Mouse (Mus musculus): ENCODE data around the gene Clcnkb. TPM values are rescaled to one million over a fixed set of nuclear protein-coding genes. Genes with fewer than 3 reads are reported as not detected.
A peak's percentile ranks its signal among the peaks of the same experiment; 100 is the strongest.

Gene Clcnkb
- polyA plus RNA-seq, 1 experiment from 2014 or later: not detected

DNA sequence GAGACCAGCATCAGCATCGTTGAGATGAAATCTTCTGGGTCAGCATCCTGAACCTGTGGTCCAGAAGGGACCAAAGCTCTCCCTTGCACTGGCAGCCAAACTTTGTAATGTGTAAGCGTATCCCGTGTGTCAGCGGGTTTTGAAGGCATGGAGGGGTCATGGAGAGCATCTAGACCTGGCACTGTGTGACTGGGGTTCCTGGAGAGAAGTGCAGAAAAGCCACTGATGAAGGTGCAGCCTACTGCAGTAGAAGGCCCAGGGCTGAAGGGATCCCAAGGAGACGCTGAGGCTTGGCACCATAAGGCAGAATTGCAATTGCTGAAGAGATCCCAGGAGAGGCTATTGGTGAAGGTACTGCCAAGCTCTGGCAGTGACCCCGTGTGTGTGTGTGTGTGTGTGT, 13.6 kb upstream of the Clcnkb start:
- H3K27me3 ChIP-seq (replicated peaks; ENCODE audit: control insufficient read depth, insufficient read depth, low read length): peaks cover 15% of the 10 kb centered on the region
- H3K27ac ChIP-seq (ENCODE audit: low read depth, low read length): no peak overlapping the region
- H3K4me3 ChIP-seq (ENCODE audit: low read depth, low read length): no peak overlapping the region
- H3K36me3 ChIP-seq (ENCODE audit: control insufficient read depth, insufficient read depth, low read length): no peaks in the 10 kb centered on the region
- H3K9ac ChIP-seq (ENCODE audit: low read depth, low read length): no peak overlapping the region
- DNase-seq (ENCODE audit: low spot score) (no peak), ATAC-seq (replicated peaks; ENCODE audit: low FRiP score) (no peak)
- no peak overlapping the region for H3K4me2 ChIP-seq
- H3K9me3 ChIP-seq (ENCODE audit: control insufficient read depth, low read length): no peaks in the 10 kb centered on the region
- 72% methylated on average over 6 of the region's 6 CpGs for WGBS
- no peaks in the 10 kb centered on the region; the same call in 1 of the 2 replicates for H3K4me1 ChIP-seq (replicated peaks; ENCODE audit: control insufficient read depth, insufficient read depth, low read length)

DNA sequence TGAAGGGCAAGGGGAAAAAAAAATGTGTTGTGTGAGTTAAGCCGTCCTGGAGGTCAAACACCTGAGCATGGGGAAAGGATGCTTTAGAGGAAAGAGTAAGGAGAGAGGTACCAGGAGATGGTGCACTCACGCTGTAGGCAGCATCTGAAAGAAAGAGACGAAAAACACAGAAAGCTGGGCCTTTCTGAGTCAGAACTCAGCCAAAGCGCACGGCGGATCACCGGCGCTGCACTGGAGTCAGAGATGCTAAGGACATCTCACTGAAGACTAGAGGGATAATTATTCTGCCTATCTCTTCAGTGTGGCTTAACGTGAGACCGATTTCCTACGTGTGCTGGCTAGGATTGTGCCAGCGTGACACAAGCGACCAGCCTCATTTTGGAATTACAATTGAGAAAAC, 12.1 kb upstream of the Clcnkb start:
- ATAC-seq (replicated peaks; ENCODE audit: low FRiP score): no peak
- Histone ChIP-seq H3K4me2 (no peak overlapping the region), H3K4me1 (replicated peaks; ENCODE audit: control insufficient read depth, insufficient read depth, low read length) (no peaks in the 10 kb centered on the region; the same call in 1 of the 2 replicates), H3K27me3 (replicated peaks; ENCODE audit: control insufficient read depth, insufficient read depth, low read length) (peaks cover 21% of the 10 kb centered on the region), H3K9ac (ENCODE audit: low read depth, low read length) (no peak overlapping the region), H3K27ac (ENCODE audit: low read depth, low read length) (no peak overlapping the region), H3K9me3 (ENCODE audit: control insufficient read depth, low read length) (no peaks in the 10 kb centered on the region), H3K36me3 (ENCODE audit: control insufficient read depth, insufficient read depth, low read length) (no peaks in the 10 kb centered on the region), H3K4me3 (ENCODE audit: low read depth, low read length) (no peak overlapping the region)
- no peak for DNase-seq (ENCODE audit: low spot score)
- WGBS: 86% methylated on average over 13 of the region's 13 CpGs

DNA sequence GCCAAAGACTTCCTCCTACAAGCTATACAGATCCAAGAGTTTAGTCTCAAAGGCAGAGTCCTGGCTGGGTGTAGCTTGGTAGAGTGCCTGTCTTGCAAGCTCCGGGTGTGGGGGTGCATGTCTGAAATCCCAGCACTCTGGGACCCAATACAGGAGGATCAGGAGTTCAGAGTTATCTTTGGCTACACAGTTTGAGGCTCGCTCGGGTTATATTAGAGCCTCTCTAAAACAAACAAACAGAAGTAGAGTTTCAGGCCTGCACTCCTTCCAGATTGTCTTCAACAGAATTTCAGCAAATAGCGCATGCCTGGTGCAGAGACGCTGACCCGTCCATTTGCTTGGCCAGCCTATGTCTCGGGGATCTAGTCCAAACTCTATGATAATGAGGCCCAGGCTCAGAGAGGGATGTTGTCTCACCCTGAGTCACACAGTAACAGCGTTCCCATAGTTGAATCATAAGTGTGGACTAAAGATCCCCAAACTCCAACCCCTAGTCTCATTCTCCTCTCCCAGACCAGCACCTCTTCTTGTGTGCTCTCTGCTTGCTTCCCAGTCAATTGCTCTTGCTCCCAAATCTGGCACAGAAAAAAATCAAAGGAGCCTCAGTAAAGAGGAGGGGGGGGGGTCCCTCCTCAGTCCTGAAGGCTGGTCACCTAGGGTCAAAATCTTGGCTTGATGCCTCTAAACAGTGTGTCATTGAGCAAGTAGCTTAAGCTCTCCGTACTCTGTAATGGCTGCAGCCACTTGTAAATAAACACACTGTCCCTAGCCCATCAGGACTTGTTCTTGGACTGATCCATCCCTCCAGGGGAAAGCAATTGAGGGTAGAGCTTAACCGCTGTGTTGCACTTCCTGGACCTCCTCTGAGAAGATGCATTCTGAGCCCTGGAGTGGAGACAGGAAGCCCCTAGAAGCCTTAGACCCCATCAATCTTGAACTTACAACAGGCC, 11.3 kb upstream of the Clcnkb start:
- 70% methylated on average over 10 of the region's 10 CpGs for WGBS
- no peak for ATAC-seq (replicated peaks; ENCODE audit: low FRiP score)
- no peak overlapping the region for H3K9ac ChIP-seq (ENCODE audit: low read depth, low read length)
- no peak overlapping the region for H3K27ac ChIP-seq (ENCODE audit: low read depth, low read length)
- H3K4me3 ChIP-seq (ENCODE audit: low read depth, low read length): no peak overlapping the region
- DNase-seq (ENCODE audit: low spot score): no peak
- H3K9me3 ChIP-seq (ENCODE audit: control insufficient read depth, low read length): no peaks in the 10 kb centered on the region
- H3K36me3 ChIP-seq (ENCODE audit: control insufficient read depth, insufficient read depth, low read length): no peaks in the 10 kb centered on the region
- no peaks in the 10 kb centered on the region; the same call in 1 of the 2 replicates for H3K4me1 ChIP-seq (replicated peaks; ENCODE audit: control insufficient read depth, insufficient read depth, low read length)
- H3K4me2 ChIP-seq: no peak overlapping the region
- H3K27me3 ChIP-seq (replicated peaks; ENCODE audit: control insufficient read depth, insufficient read depth, low read length): peaks cover 21% of the 10 kb centered on the region

DNA sequence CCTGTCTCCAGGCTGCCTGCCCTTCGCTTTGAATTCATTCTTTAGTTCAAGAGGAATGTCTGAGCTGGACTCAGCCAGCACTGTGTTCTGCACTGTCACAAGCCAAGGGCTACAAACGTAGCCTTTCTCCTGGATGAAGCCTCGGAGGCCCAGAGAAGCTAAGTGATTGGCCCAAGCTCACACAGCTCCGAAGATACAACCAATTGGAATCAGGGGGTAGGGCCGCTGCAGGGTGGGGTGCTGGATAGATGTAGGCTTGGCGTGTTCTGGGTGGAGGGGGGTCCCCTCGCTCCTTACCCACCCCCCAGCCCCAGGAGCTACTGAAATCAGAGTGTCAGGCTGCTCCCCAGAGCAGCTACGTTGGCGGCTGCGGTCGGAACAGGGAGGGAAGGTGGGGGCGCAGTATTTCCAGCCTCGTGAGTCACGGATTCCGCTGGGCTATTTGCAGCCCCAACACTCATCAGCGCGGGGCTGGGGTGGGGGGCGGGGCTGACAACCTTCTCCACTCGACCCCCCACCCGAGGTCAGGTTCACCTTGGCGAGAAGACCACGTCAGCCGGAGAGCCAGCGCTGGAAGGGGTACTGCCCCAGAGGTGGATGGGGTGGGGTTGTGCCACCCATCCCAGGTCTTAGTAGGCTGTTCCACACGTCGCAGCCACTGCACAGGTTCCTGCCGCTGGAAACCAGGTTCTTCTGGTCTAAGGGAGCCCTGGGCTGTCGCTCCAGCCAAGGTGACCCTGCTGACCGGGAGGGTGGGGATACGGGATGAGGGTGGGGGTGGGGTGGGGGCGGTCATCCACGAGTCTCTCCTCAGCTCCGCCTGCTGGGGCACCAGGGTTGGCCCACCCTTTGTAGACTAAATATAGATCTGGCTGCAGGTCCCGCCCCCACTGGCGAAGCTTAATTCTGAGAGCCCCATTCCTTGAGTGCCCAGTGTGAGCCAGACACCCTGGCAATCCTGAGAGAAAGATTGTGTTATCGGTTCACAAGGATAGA, 10.0 kb upstream of the Clcnkb start:
- Histone ChIP-seq H3K27me3 (replicated peaks; ENCODE audit: control insufficient read depth, insufficient read depth, low read length) (peaks cover 21% of the 10 kb centered on the region), H3K9ac (ENCODE audit: low read depth, low read length) (no peak overlapping the region), H3K4me3 (ENCODE audit: low read depth, low read length) (peak overlapping the region; percentile 37), H3K36me3 (ENCODE audit: control insufficient read depth, insufficient read depth, low read length) (no peaks in the 10 kb centered on the region), H3K4me2 (peak overlapping the region; percentile 69), H3K4me1 (replicated peaks; ENCODE audit: control insufficient read depth, insufficient read depth, low read length) (peaks cover 6% of the 10 kb centered on the region), H3K9me3 (ENCODE audit: control insufficient read depth, low read length) (no peaks in the 10 kb centered on the region), H3K27ac (ENCODE audit: low read depth, low read length) (no peak overlapping the region)
- WGBS: 7% methylated on average over 36 of the region's 36 CpGs
- DNase-seq (ENCODE audit: low spot score) (no peak), ATAC-seq (replicated peaks; ENCODE audit: low FRiP score) (peak; percentile 48; the same call in 1 of the 2 replicates)

DNA sequence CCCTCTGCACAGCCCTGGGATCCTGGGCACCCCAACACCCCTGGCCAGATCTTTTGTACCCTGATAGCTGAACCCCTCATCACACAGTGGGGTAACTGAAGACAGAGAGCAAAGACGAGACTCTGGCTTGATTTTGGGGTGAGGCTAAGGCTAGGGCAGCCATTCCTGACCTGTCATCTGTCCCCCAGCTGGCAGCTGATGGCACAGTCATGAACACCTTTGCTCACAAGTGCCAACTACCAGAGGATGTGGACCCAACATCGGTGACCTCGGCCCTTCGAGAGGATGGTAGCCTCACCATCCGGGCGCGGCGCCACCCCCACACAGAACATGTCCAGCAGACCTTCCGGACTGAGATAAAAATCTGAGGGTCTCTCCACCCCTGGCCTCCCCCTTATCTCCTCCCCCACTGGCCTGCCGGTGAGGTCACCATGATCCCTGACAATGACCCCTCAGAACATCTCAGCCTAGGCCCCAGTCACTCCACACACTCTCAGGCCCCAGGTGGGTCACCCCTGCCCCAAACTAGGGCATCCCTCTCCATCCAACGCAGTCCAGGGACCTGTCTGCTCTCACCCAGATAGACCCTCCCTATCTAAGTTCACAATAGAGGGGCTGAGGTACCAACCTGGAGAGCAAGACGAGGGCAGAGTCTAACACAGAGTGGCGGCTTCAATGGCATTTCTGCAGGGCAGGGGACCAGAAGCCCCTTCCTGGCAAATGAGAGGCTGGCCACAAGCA, 8.0 kb upstream of the Clcnkb start:
- Histone ChIP-seq H3K4me3 (ENCODE audit: low read depth, low read length) (no peak overlapping the region), H3K9me3 (ENCODE audit: control insufficient read depth, low read length) (no peaks in the 10 kb centered on the region), H3K9ac (ENCODE audit: low read depth, low read length) (no peak overlapping the region), H3K4me2 (no peak overlapping the region), H3K4me1 (replicated peaks; ENCODE audit: control insufficient read depth, insufficient read depth, low read length) (peaks cover 15% of the 10 kb centered on the region), H3K27ac (ENCODE audit: low read depth, low read length) (no peak overlapping the region), H3K36me3 (ENCODE audit: control insufficient read depth, insufficient read depth, low read length) (no peaks in the 10 kb centered on the region), H3K27me3 (replicated peaks; ENCODE audit: control insufficient read depth, insufficient read depth, low read length) (peaks cover 21% of the 10 kb centered on the region)
- no peak for ATAC-seq (replicated peaks; ENCODE audit: low FRiP score)
- WGBS: 78% methylated on average over 13 of the region's 13 CpGs
- DNase-seq (ENCODE audit: low spot score): no peak

DNA sequence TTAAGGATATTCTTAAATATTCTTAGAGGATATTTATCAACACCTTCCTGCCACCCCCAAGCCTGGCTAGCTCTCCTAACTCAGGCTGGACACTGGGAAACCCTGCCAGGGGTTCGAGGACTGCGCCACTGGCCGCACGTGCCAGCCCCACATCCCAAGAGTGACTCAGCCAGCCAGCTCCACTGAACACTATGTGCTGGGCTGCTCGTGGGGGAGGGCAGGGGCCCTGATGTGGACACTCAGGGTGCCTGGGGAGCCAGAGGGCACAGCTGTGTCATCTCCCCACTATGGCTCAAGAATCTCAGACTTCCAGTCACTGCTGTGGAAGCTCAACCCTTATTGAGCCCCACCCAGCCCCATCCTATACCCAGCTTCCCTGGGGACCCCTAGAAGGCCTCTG, 7.5 kb upstream of the Clcnkb start:
- Histone ChIP-seq H3K27me3 (replicated peaks; ENCODE audit: control insufficient read depth, insufficient read depth, low read length) (peaks cover 21% of the 10 kb centered on the region), H3K27ac (ENCODE audit: low read depth, low read length) (no peak overlapping the region), H3K9ac (ENCODE audit: low read depth, low read length) (no peak overlapping the region), H3K4me3 (ENCODE audit: low read depth, low read length) (no peak overlapping the region), H3K4me2 (no peak overlapping the region), H3K4me1 (replicated peaks; ENCODE audit: control insufficient read depth, insufficient read depth, low read length) (peaks cover 15% of the 10 kb centered on the region), H3K36me3 (ENCODE audit: control insufficient read depth, insufficient read depth, low read length) (no peaks in the 10 kb centered on the region), H3K9me3 (ENCODE audit: control insufficient read depth, low read length) (no peaks in the 10 kb centered on the region)
- WGBS: 80% methylated on average over 5 of the region's 5 CpGs
- ATAC-seq (replicated peaks; ENCODE audit: low FRiP score) (no peak), DNase-seq (ENCODE audit: low spot score) (no peak)

DNA sequence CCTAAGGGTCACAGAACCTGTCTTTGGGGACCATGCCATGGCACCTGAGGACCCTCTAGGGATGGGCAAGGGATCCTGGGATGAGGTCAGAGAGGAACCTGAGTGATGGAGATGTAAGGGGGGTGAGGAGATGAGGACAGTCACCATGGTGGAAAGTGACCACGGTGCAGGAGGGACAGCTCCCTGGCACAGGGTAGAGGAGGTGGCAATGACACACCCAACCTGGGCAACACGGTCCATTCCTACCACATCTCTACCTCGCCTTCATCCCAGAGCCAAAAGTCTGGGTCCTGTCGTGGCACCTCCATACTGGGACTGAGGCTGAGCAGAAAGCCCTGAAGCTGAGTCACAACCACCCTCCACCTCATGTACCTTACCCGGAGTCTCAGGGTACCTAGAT, 7.0 kb upstream of the Clcnkb start:
- Histone ChIP-seq H3K4me2 (no peak overlapping the region), H3K27ac (ENCODE audit: low read depth, low read length) (no peak overlapping the region), H3K36me3 (ENCODE audit: control insufficient read depth, insufficient read depth, low read length) (no peaks in the 10 kb centered on the region), H3K4me3 (ENCODE audit: low read depth, low read length) (no peak overlapping the region), H3K4me1 (replicated peaks; ENCODE audit: control insufficient read depth, insufficient read depth, low read length) (peaks cover 15% of the 10 kb centered on the region), H3K9ac (ENCODE audit: low read depth, low read length) (no peak overlapping the region), H3K27me3 (replicated peaks; ENCODE audit: control insufficient read depth, insufficient read depth, low read length) (peaks cover 21% of the 10 kb centered on the region), H3K9me3 (ENCODE audit: control insufficient read depth, low read length) (no peaks in the 10 kb centered on the region)
- ATAC-seq (replicated peaks; ENCODE audit: low FRiP score) (no peak), DNase-seq (ENCODE audit: low spot score) (no peak)
- WGBS: 75% methylated on average over 5 of the region's 5 CpGs

DNA sequence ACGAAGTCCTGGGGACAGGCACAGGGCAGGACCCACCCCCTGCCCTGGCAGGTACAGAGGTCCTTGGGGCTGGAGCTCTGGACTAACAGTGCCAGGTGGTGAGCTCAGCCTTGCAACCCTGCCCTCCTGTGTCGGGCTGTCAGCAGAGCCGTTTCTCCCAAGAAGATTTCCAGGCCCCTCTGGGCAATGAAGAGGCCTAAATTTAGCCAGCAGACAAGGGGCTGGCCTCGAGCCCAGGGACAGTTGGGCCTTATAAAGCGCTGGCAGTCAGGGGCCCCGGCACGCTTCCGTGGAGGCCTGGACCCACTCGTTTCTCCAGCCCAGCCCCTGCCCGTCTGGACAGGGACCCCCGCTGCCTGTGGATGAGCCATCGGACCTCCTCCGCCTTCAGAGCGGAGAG, 5.6 kb upstream of the Clcnkb start:
- no peak for DNase-seq (ENCODE audit: low spot score)
- H3K27me3 ChIP-seq (replicated peaks; ENCODE audit: control insufficient read depth, insufficient read depth, low read length): peaks cover 22% of the 10 kb centered on the region
- H3K4me3 ChIP-seq (ENCODE audit: low read depth, low read length): no peak overlapping the region
- H3K9me3 ChIP-seq (ENCODE audit: control insufficient read depth, low read length): no peaks in the 10 kb centered on the region
- H3K4me2 ChIP-seq: no peak overlapping the region
- WGBS: 64% methylated on average over 14 of the region's 14 CpGs
- H3K27ac ChIP-seq (ENCODE audit: low read depth, low read length): no peak overlapping the region
- ATAC-seq (replicated peaks; ENCODE audit: low FRiP score): no peak
- peaks cover 15% of the 10 kb centered on the region for H3K4me1 ChIP-seq (replicated peaks; ENCODE audit: control insufficient read depth, insufficient read depth, low read length)
- H3K9ac ChIP-seq (ENCODE audit: low read depth, low read length): no peak overlapping the region
- H3K36me3 ChIP-seq (ENCODE audit: control insufficient read depth, insufficient read depth, low read length): no peaks in the 10 kb centered on the region
